Mouse (Mus musculus) lung, postnatal 0 days (tissue): ENCODE results near the gene Ube2o. TPM values are rescaled to one million over a fixed set of nuclear protein-coding genes. Genes with fewer than 3 reads are reported as not detected.

Source experiments
- ATAC-seq: fragments of 200-750 bp; cut with Nextera tagmentation; 2 replicates; pipeline ENCODE4 v1.8.0; 2017; ENCODE audit warnings: moderate library complexity
- DNase-seq: peaks from one replicate; pipeline ENCODE4 v3.0.0-alpha.2; 2016; ENCODE audit warnings: low spot score
- H3K27ac ChIP-seq: fragments of 300-500 bp; sonication (generic); 2 replicates; pipeline ENCODE4 v1.5.1; 2014; ENCODE audit warnings: antibody characterized with exemption, mild to moderate bottlenecking, low read length, mixed read lengths
- H3K27me3 ChIP-seq: fragments of 300-500 bp; sonication (generic); replicated peaks from 2 replicates; pipeline ENCODE4 v1.6.1; 2014; ENCODE audit warnings: low read length, mixed read lengths; ENCODE audit not compliant: insufficient read depth
- H3K36me3 ChIP-seq: fragments of 300-500 bp; sonication (generic); 2 replicates; pipeline ENCODE4 v1.6.1; 2014; ENCODE audit warnings: low read length, mixed read lengths; ENCODE audit not compliant: insufficient read depth
- H3K4me1 ChIP-seq: fragments of 300-500 bp; sonication (generic); 2 replicates; pipeline ENCODE4 v1.6.1; 2014; ENCODE audit warnings: antibody characterized with exemption, low read depth, low read length, mixed read lengths; ENCODE audit not compliant: insufficient read depth
- H3K4me2 ChIP-seq: fragments of 300-500 bp; sonication (generic); replicated peaks from 2 replicates; pipeline ENCODE4 v1.6.1; 2014; ENCODE audit warnings: low read depth, mild to moderate bottlenecking, low read length, moderate library complexity, mixed read lengths
- H3K4me3 ChIP-seq: fragments of 300-500 bp; sonication (generic); 2 replicates; pipeline ENCODE4 v1.5.1; 2014; ENCODE audit warnings: low read depth, low read length
- H3K9ac ChIP-seq: fragments of 300-500 bp; sonication (generic); replicated peaks from 2 replicates; pipeline ENCODE4 v1.6.1; 2014; ENCODE audit warnings: low read depth, mild to moderate bottlenecking
- H3K9me3 ChIP-seq: fragments of 300-500 bp; sonication (generic); 2 replicates; pipeline ENCODE4 v1.6.1; 2016; ENCODE audit warnings: low read length, mixed read lengths
- CTCF ChIP-seq: IDR thresholded peaks from 2 replicates; pipeline ENCODE4 v1.5.1; 2016; ENCODE audit warnings: antibody characterized with exemption, mild to moderate bottlenecking
- EP300 ChIP-seq: IDR thresholded peaks from 2 replicates; pipeline ENCODE4 v1.6.1; 2016; ENCODE audit warnings: antibody characterized with exemption, mild to moderate bottlenecking, control low read depth
- WGBS: fragments of 180-500 bp; shearing (Covaris S2); extraction: QIAGEN DNeasy Blood & Tissue Kit; methylation state at CpG from one replicate; pipeline ENCODE4 v1.1.7; 2014; 5-methylcytosine and 5-hydroxymethylcytosine counted together
- polyA plus RNA-seq: library from polyadenylated mRNA; unstranded; fragments of >200 nt; fragmentation: Nextera tagmentation; extraction: Ambion mirVana; gene quantifications from 2 replicates; pipeline ENCODE4 v1.2.1, GENCODE M21; 2015

The Ube2o gene
- polyA plus RNA-seq, 1 experiment from 2014 or later = 9.1 TPM

DNA sequence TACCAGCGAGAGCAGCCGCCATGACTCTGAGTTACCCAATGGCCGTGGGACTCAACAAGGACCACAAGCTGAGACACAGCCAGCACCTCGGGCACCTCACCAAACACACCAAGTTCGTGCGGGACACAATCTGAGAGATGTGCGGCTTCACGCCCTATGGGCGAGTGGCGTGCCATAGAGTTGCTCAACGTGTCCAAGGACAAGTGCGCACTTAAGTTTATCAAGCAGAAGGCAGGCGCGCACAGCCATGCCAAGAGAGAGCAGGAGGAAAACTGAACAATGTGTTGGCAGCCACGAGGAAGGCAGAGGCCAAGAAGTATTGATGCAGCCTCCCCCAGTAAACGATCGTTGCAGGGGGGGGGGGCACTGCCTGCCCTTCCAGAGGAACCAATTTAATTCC is 76.7 kb downstream of the Ube2o start:
- peak; percentile 84 for DNase-seq
- TF ChIP-seq EP300 = peak; percentile 83
- no peak for TF ChIP-seq CTCF
- no peak overlapping the region for H3K4me2 ChIP-seq
- WGBS = 57% methylated on average over 17 of the region's 17 CpGs
- H3K36me3 ChIP-seq = no peaks in the 10 kb centered on the region
- H3K9me3 ChIP-seq = no peaks in the 10 kb centered on the region
- peak overlapping the region; percentile 68 for H3K27ac ChIP-seq
- no peak overlapping the region for H3K4me3 ChIP-seq
- no peaks in the 10 kb centered on the region for H3K4me1 ChIP-seq
- H3K9ac ChIP-seq = no peak overlapping the region
- peak; percentile 84 for ATAC-seq
- no peaks in the 10 kb centered on the region for H3K27me3 ChIP-seq

GRCm38 (mm10) chr11:116501005-116501746 is 80.1 kb downstream of the Ube2o start:
- Histone ChIP-seq H3K9ac (no peak overlapping the region), H3K27ac (no peak overlapping the region), H3K4me2 (no peak overlapping the region), H3K36me3 (no peaks in the 10 kb centered on the region), H3K27me3 (no peaks in the 10 kb centered on the region), H3K4me3 (no peak overlapping the region), H3K9me3 (no peaks in the 10 kb centered on the region), H3K4me1 (no peaks in the 10 kb centered on the region)
- DNase-seq (peak; percentile 93), ATAC-seq (peak; percentile 70)
- TF ChIP-seq CTCF (peak; percentile 79), EP300 (peak; percentile 68; the same call in 1 of the 2 replicates)
- 21% methylated on average over 7 of the region's 7 CpGs for WGBS

DNA sequence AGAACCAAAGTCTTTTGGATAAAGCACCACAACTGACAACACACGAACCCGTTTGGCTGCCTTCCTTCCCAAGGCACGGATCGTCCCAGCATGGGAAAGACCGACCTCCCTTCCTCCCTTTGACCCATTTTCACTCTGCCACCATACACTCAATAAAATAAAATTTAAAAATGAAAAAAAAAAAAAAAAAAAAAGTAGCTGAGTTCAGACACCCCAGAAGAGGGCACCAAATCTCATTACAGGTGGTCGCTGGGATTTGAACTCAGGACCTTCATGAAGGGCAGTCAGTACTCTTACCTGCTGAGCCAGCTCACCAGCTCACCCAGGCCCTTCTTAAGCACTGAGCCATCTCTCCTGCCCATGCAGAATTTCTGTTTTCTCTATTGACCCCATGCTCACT is 82.2 kb downstream of the Ube2o start:
- H3K9ac ChIP-seq = no peak overlapping the region

DNA sequence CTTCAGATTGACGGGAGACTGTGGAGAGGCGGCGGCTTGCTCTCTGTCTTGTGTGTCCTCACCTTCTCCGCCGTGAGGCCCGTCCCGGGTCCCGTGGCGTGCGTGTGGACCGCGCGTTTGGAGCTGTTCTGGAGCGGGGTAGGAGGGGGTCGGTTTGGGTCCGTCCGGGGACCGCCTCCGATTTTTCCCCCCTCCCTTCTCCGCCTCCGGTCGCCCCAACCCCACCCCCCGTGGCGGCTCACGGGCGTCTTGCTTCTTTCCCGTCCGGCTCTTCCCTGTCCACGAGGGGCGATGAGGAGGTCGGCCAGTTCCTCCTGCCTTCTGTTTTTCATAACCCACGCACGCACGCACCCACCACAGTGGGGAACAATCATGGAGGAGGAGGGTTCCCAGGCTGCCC is 82.7 kb downstream of the Ube2o start:
- Histone ChIP-seq H3K9me3 (no peaks in the 10 kb centered on the region), H3K4me2 (peak overlapping the region; percentile 48), H3K27me3 (no peaks in the 10 kb centered on the region), H3K4me1 (no peaks in the 10 kb centered on the region), H3K27ac (no peak overlapping the region), H3K4me3 (peak overlapping the region; percentile 12), H3K36me3 (no peaks in the 10 kb centered on the region), H3K9ac (no peak overlapping the region)
- no peak for DNase-seq
- no peak for ATAC-seq
- TF ChIP-seq CTCF (no peak), EP300 (no peak)
- WGBS = 31% methylated on average over 22 of the region's 34 CpGs

More for the DNA sequence above, 82.2 kb downstream of the Ube2o start:
- 44% methylated on average over 6 of the region's 6 CpGs for WGBS
- Histone ChIP-seq H3K4me3 (no peak overlapping the region), H3K4me2 (peak overlapping the region; percentile 48), H3K9me3 (no peaks in the 10 kb centered on the region), H3K27ac (no peak overlapping the region), H3K4me1 (no peaks in the 10 kb centered on the region), H3K27me3 (no peaks in the 10 kb centered on the region), H3K36me3 (no peaks in the 10 kb centered on the region)
- TF ChIP-seq CTCF = no peak
- no peak for TF ChIP-seq EP300
- ATAC-seq (no peak), DNase-seq (no peak)

- Histone ChIP-seq H3K9me3 (no peaks in the 10 kb centered on the region), H3K4me2 (no peak overlapping the region), H3K27me3 (no peaks in the 10 kb centered on the region), H3K4me3 (no peak overlapping the region), H3K9ac (no peak overlapping the region), H3K27ac (no peak overlapping the region), H3K36me3 (no peaks in the 10 kb centered on the region), H3K4me1 (no peaks in the 10 kb centered on the region)
- no peak for ATAC-seq
- DNase-seq = no peak
- TF ChIP-seq CTCF = no peak
- 55% methylated on average over 4 of the region's 4 CpGs for WGBS
Observed at GRCm38 (mm10) chr11:116497313-116497712, 83.9 kb downstream of the Ube2o start.

DNA sequence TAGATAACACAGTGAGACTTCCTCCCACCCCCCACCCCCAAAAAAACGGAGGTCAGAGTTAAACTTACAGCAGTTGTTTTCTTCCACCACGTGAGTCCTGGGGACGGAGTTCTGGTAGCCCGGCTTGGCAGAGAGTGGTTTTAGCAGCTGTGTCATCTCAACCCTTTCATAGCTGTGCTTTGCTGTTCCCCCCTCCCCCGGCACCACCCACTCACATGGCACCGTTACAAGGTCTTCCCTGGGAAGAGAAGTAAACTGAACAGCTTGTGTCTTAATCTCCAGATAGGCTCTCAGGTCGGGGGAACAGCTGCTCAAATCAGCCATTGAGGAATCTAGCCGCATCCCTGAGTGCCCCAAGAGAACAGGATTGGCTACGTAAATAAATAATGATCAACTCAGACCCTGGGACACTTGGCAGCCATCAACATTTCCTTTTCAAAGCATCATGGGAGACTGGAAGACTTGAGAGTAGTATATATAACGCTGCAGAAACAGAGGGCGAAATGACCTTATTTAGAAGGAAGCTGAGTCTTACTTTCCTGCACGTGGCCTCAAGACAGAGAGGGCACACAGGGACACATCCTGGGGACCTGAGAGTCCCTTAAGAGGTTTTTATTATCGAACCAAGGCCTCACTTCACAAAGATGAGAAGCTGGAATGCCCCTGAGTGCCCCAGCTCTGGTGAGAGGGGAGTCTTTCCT is 86.6 kb downstream of the Ube2o start:
- Histone ChIP-seq H3K4me2 (no peak overlapping the region), H3K4me1 (peaks cover 2% of the 10 kb centered on the region; the same call in 1 of the 2 replicates), H3K9me3 (no peaks in the 10 kb centered on the region), H3K27me3 (no peaks in the 10 kb centered on the region), H3K4me3 (no peak overlapping the region), H3K9ac (no peak overlapping the region), H3K27ac (peak overlapping the region; percentile 72), H3K36me3 (no peaks in the 10 kb centered on the region)
- DNase-seq = peak; percentile 88
- peak; percentile 61 for ATAC-seq
- TF ChIP-seq CTCF = no peak
- TF ChIP-seq EP300 = peak; percentile 47; the same call in 1 of the 2 replicates
- WGBS = 25% methylated on average over 13 of the region's 13 CpGs
